Mouse (Mus musculus): Measurements from ENCODE around the gene Ccdc85b. TPM values are rescaled to one million over a fixed set of nuclear protein-coding genes. Genes with fewer than 3 reads are reported as not detected.

Gene Ccdc85b
- polyA plus RNA-seq, 1 experiment from 2014 or later: 5.7 TPM

- peaks cover 9% of the 10 kb centered on the region for H3K36me3 ChIP-seq (ENCODE audit: control insufficient read depth, insufficient read depth, low read length)
- no peaks in the 10 kb centered on the region for H3K9me3 ChIP-seq (ENCODE audit: control insufficient read depth, low read length)
- H3K9ac ChIP-seq (ENCODE audit: low read depth, low read length): peak overlapping the region; percentile 38; the same call in 1 of the 2 replicates
- peak overlapping the region; percentile 100 for H3K4me2 ChIP-seq (ENCODE audit: low read depth, low read length)
- H3K27me3 ChIP-seq (replicated peaks; ENCODE audit: control insufficient read depth, insufficient read depth, low read length): no peaks in the 10 kb centered on the region
- H3K4me3 ChIP-seq (ENCODE audit: low read depth, low read length): peak overlapping the region; percentile 82
- no peak for DNase-seq (ENCODE audit: low spot score)
- no peak for ATAC-seq (ENCODE audit: low read depth)
- 55% methylated on average over 8 of the region's 8 CpGs for WGBS
- H3K4me1 ChIP-seq (ENCODE audit: control insufficient read depth, insufficient read depth, low read length): peaks cover 19% of the 10 kb centered on the region
- no peak overlapping the region for H3K27ac ChIP-seq (replicated peaks; ENCODE audit: low read depth, low read length)
Measured at GRCm38 (mm10) chr19:5455568-5455967, 2.1 kb downstream of the Ccdc85b start.

- Histone ChIP-seq H3K4me1 (ENCODE audit: control insufficient read depth, insufficient read depth, low read length) (peaks cover 17% of the 10 kb centered on the region), H3K4me2 (ENCODE audit: low read depth, low read length) (peak overlapping the region; percentile 100), H3K27ac (replicated peaks; ENCODE audit: low read depth, low read length) (no peak overlapping the region), H3K27me3 (replicated peaks; ENCODE audit: control insufficient read depth, insufficient read depth, low read length) (peaks cover 2% of the 10 kb centered on the region), H3K9me3 (ENCODE audit: control insufficient read depth, low read length) (no peaks in the 10 kb centered on the region), H3K4me3 (ENCODE audit: low read depth, low read length) (no peak overlapping the region), H3K36me3 (ENCODE audit: control insufficient read depth, insufficient read depth, low read length) (peaks cover 9% of the 10 kb centered on the region), H3K9ac (ENCODE audit: low read depth, low read length) (peak overlapping the region; percentile 43; the same call in 1 of the 2 replicates)
- DNase-seq (ENCODE audit: low spot score) (no peak), ATAC-seq (ENCODE audit: low read depth) (no peak)
- whole genome bisulfite sequencing: 79% methylated on average over 12 of the region's 12 CpGs
Measured at GRCm38 (mm10) chr19:5455037-5455436, 2.7 kb downstream of the Ccdc85b start.

- Histone ChIP-seq H3K36me3 (ENCODE audit: control insufficient read depth, insufficient read depth, low read length) (peaks cover 9% of the 10 kb centered on the region), H3K4me3 (ENCODE audit: low read depth, low read length) (no peak overlapping the region), H3K9me3 (ENCODE audit: control insufficient read depth, low read length) (peaks cover 4% of the 10 kb centered on the region; the same call in 1 of the 2 replicates), H3K27me3 (replicated peaks; ENCODE audit: control insufficient read depth, insufficient read depth, low read length) (peaks cover 35% of the 10 kb centered on the region), H3K27ac (replicated peaks; ENCODE audit: low read depth, low read length) (no peak overlapping the region), H3K9ac (ENCODE audit: low read depth, low read length) (no peak overlapping the region), H3K4me2 (ENCODE audit: low read depth, low read length) (no peak overlapping the region), H3K4me1 (ENCODE audit: control insufficient read depth, insufficient read depth, low read length) (peaks cover 19% of the 10 kb centered on the region)
- 78% methylated on average over 6 of the region's 6 CpGs for WGBS
- no peak for DNase-seq (ENCODE audit: low spot score)
- no peak for ATAC-seq (ENCODE audit: low read depth)
Measured at GRCm38 (mm10) chr19:5451766-5452165, 5.9 kb downstream of the Ccdc85b start.

- Histone ChIP-seq H3K4me1 (ENCODE audit: control insufficient read depth, insufficient read depth, low read length) (0 out of 2 replicates have a peak, but pooled peaks cover 4% of the 10 kb centered on the region), H3K27me3 (replicated peaks; ENCODE audit: control insufficient read depth, insufficient read depth, low read length) (peaks cover 36% of the 10 kb centered on the region), H3K9me3 (ENCODE audit: control insufficient read depth, low read length) (peaks cover 4% of the 10 kb centered on the region; the same call in 1 of the 2 replicates), H3K27ac (replicated peaks; ENCODE audit: low read depth, low read length) (no peak overlapping the region), H3K36me3 (ENCODE audit: control insufficient read depth, insufficient read depth, low read length) (peaks cover 7% of the 10 kb centered on the region), H3K4me2 (ENCODE audit: low read depth, low read length) (no peak overlapping the region), H3K4me3 (ENCODE audit: low read depth, low read length) (no peak overlapping the region), H3K9ac (ENCODE audit: low read depth, low read length) (no peak overlapping the region)
- WGBS: 88% methylated on average over 3 of the region's 3 CpGs
- ATAC-seq (ENCODE audit: low read depth) (no peak), DNase-seq (ENCODE audit: low spot score) (no peak)
Measured at GRCm38 (mm10) chr19:5449673-5450072, 8.0 kb downstream of the Ccdc85b start.

- DNase-seq (ENCODE audit: low spot score) (no peak), ATAC-seq (ENCODE audit: low read depth) (no peak)
- peak overlapping the region; percentile 94 for H3K4me2 ChIP-seq (ENCODE audit: low read depth, low read length)
Measured at GRCm38 (mm10) chr19:5448354-5449150, 9.1 kb downstream of the Ccdc85b start.

GRCm38 (mm10) chr19:5447515-5448353 is 10.0 kb downstream of the Ccdc85b start, which contains the start of gene Fosl1:
Gene Fosl1, plus strand, starts transcription at chr19:5447547.
- WGBS: under 1% methylated on average over 59 of the region's 70 CpGs

More at GRCm38 (mm10) chr19:5448354-5449150, 9.1 kb downstream of the Ccdc85b start:
- Histone ChIP-seq H3K9me3 (ENCODE audit: control insufficient read depth, low read length) (peaks cover 4% of the 10 kb centered on the region; the same call in 1 of the 2 replicates), H3K4me1 (ENCODE audit: control insufficient read depth, insufficient read depth, low read length) (0 out of 2 replicates have a peak, but pooled peaks cover 4% of the 10 kb centered on the region), H3K27ac (replicated peaks; ENCODE audit: low read depth, low read length) (no peak overlapping the region), H3K4me3 (ENCODE audit: low read depth, low read length) (peak overlapping the region; percentile 58), H3K27me3 (replicated peaks; ENCODE audit: control insufficient read depth, insufficient read depth, low read length) (peaks cover 36% of the 10 kb centered on the region), H3K36me3 (ENCODE audit: control insufficient read depth, insufficient read depth, low read length) (no peaks in the 10 kb centered on the region), H3K9ac (ENCODE audit: low read depth, low read length) (no peak overlapping the region)
- WGBS: 8% methylated on average over 30 of the region's 36 CpGs

GRCm38 (mm10) chr19:5445747-5446146 is 11.9 kb downstream of the Ccdc85b start:
- no peak overlapping the region for H3K9ac ChIP-seq (ENCODE audit: low read depth, low read length)
- no peak for ATAC-seq (ENCODE audit: low read depth)
- H3K4me1 ChIP-seq (ENCODE audit: control insufficient read depth, insufficient read depth, low read length): 0 out of 2 replicates have a peak, but pooled peaks cover 4% of the 10 kb centered on the region
- H3K27ac ChIP-seq (replicated peaks; ENCODE audit: low read depth, low read length): no peak overlapping the region
- peaks cover 36% of the 10 kb centered on the region for H3K27me3 ChIP-seq (replicated peaks; ENCODE audit: control insufficient read depth, insufficient read depth, low read length)
- WGBS: 95% methylated on average over 5 of the region's 5 CpGs
- H3K9me3 ChIP-seq (ENCODE audit: control insufficient read depth, low read length): peaks cover 4% of the 10 kb centered on the region; the same call in 1 of the 2 replicates
- no peak overlapping the region for H3K4me2 ChIP-seq (ENCODE audit: low read depth, low read length)
- H3K4me3 ChIP-seq (ENCODE audit: low read depth, low read length): no peak overlapping the region
- DNase-seq (ENCODE audit: low spot score): no peak
- no peaks in the 10 kb centered on the region for H3K36me3 ChIP-seq (ENCODE audit: control insufficient read depth, insufficient read depth, low read length)

More at GRCm38 (mm10) chr19:5447515-5448353, 10.0 kb downstream of the Ccdc85b start, which contains the start of gene Fosl1:
- ATAC-seq (ENCODE audit: low read depth) (peak; percentile 70), DNase-seq (ENCODE audit: low spot score) (peak; percentile 72)
- Histone ChIP-seq H3K4me3 (ENCODE audit: low read depth, low read length) (peak within 1 kb of the TSS; percentile 58), H3K36me3 (ENCODE audit: control insufficient read depth, insufficient read depth, low read length) (no peaks in the 10 kb centered on the region), H3K4me1 (ENCODE audit: control insufficient read depth, insufficient read depth, low read length) (0 out of 2 replicates have a peak, but pooled peaks cover 4% of the 10 kb centered on the region), H3K27ac (replicated peaks; ENCODE audit: low read depth, low read length) (no peak within 1 kb of the TSS), H3K27me3 (replicated peaks; ENCODE audit: control insufficient read depth, insufficient read depth, low read length) (peaks cover 36% of the 10 kb centered on the region), H3K9ac (ENCODE audit: low read depth, low read length) (peak within 1 kb of the TSS; percentile 55), H3K9me3 (ENCODE audit: control insufficient read depth, low read length) (peaks cover 4% of the 10 kb centered on the region; the same call in 1 of the 2 replicates), H3K4me2 (ENCODE audit: low read depth, low read length) (peak within 1 kb of the TSS; percentile 94)

- no peak overlapping the region for H3K27ac ChIP-seq (replicated peaks; ENCODE audit: low read depth, low read length)
- peaks cover 33% of the 10 kb centered on the region for H3K27me3 ChIP-seq (replicated peaks; ENCODE audit: control insufficient read depth, insufficient read depth, low read length)
- no peaks in the 10 kb centered on the region for H3K36me3 ChIP-seq (ENCODE audit: control insufficient read depth, insufficient read depth, low read length)
- H3K9ac ChIP-seq (ENCODE audit: low read depth, low read length): no peak overlapping the region
- ATAC-seq (ENCODE audit: low read depth) (no peak), DNase-seq (ENCODE audit: low spot score) (peak; percentile 11)
- H3K9me3 ChIP-seq (ENCODE audit: control insufficient read depth, low read length): peaks cover 4% of the 10 kb centered on the region; the same call in 1 of the 2 replicates
- 0 out of 2 replicates have a peak, but pooled peaks cover 4% of the 10 kb centered on the region for H3K4me1 ChIP-seq (ENCODE audit: control insufficient read depth, insufficient read depth, low read length)
- no peak overlapping the region for H3K4me2 ChIP-seq (ENCODE audit: low read depth, low read length)
- WGBS: 31% methylated on average over 7 of the region's 7 CpGs
- no peak overlapping the region for H3K4me3 ChIP-seq (ENCODE audit: low read depth, low read length)
Measured at GRCm38 (mm10) chr19:5444954-5445353, 12.7 kb downstream of the Ccdc85b start.

Data from embryonic facial prominence, embryonic 14.5 days (tissue).